Mouse (Mus musculus) erythroblast, embryonic 14.5 days (primary cell): ENCODE results near the gene Wfikkn2.

ENCODE experiments used
- GATA1 ChIP-seq: IDR thresholded peaks from 2 replicates; pipeline ENCODE4 v1.6.1; 2012; ENCODE audit warnings: low read length, inconsistent platforms, mixed read lengths
- TAL1 ChIP-seq: IDR thresholded peaks from 3 replicates; pipeline ENCODE4 v1.6.1; 2012; ENCODE audit warnings: low read length, inconsistent platforms, mixed read lengths

DNA sequence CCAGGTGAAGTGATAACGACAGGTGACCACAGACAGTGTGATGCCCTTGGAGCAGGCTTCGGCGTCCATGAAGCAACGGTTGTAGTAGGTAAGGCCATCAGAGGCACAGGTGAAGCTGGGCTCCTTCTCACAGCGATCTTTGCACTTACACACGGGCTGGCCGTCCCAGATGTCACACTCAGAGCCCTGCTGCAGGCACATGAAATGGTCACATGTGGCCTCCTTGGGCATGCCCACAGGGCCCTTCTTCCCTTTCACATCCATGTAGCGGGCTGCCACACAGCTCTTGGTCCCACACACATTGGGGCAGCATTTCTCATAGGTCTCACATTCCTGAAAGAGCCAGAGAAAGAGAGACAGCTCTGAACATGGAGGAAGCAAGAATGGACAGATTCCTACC, 7.0 kb downstream of the Wfikkn2 start:
- no peak for TF ChIP-seq TAL1
- TF ChIP-seq GATA1 = no peak
